Mouse (Mus musculus) cerebral cortex, adult 2 months (tissue): ENCODE data around the gene Endou.

Experiments
- WGBS: fragments of 180-500 bp; shearing (Covaris S2); methylation state at CpG from one replicate; pipeline ENCODE4 v1.1.7; 2018; 5-methylcytosine and 5-hydroxymethylcytosine counted together

The Endou gene

DNA sequence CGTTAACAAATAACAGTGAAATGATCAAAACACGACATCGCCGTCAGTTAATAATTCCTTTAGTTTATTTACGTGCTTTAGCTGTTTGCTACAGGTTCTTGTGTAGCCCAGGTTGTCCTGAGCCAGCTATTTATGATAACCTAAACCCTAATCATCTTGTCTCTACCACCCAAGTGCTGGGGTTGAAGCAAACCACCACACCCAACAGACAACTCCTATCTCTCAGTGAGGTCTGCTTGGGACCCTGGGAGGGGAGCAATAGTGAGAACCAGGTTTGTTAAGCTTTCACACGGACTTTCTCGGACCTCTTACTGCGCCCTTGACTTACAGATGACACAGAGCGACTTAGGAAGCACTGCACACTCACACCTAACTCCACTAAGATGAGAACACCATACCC, 47.0 kb downstream of the Endou start:
- WGBS = 93% methylated on average over 9 of the region's 9 CpGs

DNA sequence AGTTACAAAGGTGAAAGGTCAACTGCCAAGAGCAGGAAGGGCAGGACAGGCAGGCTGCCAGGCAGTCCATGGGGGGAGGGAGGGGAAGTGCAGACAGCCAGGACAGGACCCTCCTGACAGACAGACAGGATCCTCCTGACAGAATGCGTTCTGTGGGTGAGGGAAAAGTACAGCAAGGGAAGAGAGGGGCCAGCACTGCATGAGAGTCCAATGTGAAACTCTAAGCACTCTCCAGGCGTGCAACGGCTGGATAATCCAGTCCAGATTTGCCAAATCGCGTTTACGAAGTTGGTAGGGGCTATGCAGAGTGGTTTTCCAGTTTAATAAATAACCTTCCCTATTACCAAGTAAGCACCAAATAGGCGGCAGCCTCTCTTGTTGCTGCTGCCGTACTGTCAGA, 49.1 kb downstream of the Endou start:
- WGBS = 91% methylated on average over 8 of the region's 8 CpGs

DNA sequence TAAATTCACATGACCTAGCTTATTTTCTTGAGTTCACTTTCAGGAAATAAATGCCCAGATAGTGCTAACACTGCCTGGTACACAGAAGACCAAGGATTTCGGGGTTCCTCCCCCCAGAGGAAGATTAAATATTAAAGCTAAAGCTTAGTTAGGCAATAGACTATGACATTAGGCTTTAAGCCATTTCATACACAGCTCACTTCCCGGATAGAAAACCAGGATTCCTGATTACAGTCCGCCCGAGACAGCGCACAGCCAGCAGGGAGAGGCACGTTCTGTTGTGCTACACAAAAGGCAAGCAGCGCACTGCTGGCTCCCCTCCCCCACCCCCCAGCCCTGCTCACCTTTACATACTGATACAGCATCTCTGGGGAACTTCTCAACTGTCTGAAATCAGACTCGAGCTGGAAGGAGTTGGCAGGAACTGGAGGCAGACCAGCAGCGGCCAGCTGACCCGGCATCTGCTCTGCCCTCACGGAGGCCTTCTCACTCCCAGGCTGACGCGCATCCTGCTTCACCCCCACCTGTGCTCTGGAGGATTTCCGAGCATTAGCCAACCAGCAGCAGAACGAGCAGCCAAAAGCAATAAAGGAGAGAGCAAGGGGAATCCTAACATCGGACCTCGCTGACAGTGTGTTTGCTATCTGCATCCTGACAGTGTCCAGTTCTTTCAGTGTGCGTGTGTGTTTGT, 51.0 kb downstream of the Endou start:
- 74% methylated on average over 18 of the region's 18 CpGs for WGBS

GRCm38 (mm10) chr15:97677341-97677740, 53.8 kb downstream of the Endou start:
- 94% methylated on average over 3 of the region's 3 CpGs for WGBS

GRCm38 (mm10) chr15:97675927-97676326, 55.2 kb downstream of the Endou start:
- WGBS = 79% methylated on average over 13 of the region's 13 CpGs

- 94% methylated on average over 4 of the region's 4 CpGs for WGBS
Observed at GRCm38 (mm10) chr15:97674423-97674822, 56.7 kb downstream of the Endou start.

DNA sequence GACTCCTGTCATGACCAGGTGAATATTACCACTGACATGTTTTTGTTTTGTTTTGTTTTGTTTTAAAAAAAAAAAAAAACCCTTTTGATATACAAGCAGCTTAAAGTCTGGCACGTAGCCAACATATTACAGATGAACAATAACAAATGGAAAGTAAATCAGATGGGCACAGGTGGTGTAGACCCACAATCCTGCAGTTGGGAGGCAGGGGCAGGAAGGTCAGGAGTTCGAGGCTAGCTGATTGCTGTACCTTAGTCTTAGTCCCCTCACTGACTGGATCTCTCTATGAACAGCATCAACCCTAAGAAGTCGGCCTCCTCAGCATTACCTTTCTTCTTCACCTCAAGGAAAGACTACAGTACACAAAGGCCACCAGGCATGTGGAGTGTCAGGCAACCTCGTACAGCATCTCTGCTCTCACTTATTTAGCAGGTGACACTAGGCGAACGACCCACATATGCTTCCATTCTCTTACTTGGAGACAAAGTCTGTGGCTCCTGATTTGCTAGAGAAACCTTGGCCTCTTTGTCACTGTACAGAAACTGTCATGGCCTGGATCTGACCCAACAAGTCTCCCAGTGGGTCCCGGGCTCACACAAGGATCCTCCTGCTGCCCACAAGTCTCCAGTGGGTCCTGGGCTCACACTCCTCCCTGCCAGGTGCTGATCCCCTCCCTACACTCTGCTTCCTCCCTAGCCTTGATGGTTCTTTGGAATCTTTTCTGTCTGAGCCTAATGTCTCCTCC, 57.7 kb downstream of the Endou start:
- 86% methylated on average over 7 of the region's 7 CpGs for WGBS

- 26% methylated on average over 9 of the region's 9 CpGs for WGBS
Observed at GRCm38 (mm10) chr15:97672211-97672765, 58.9 kb downstream of the Endou start.

- WGBS = 72% methylated on average over 6 of the region's 6 CpGs
Observed at GRCm38 (mm10) chr15:97670554-97670953, 60.6 kb downstream of the Endou start.

- WGBS = 77% methylated on average over 17 of the region's 17 CpGs
Observed at GRCm38 (mm10) chr15:97668158-97668877, 62.8 kb downstream of the Endou start.

DNA sequence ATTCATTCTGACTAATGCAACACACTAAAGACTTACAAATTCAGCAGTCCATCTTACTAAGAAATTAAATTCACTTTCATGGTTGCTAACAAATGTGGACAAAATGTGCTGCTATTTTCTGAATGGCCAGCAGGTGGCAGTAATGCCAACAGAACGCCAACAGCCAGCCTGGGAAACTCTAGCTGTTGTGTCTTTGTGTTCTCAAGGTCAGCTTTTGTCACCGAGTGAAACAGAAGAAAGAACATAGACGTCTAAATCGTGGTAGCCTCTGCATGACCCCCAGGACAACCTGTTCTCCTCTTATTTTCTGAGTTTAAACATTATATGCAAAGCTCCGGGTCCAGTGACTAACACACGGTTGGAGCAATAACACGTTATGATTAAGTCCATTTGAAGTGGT, 63.7 kb downstream of the Endou start:
- 20% methylated on average over 7 of the region's 7 CpGs for WGBS

- 91% methylated on average over 10 of the region's 10 CpGs for WGBS
Observed at GRCm38 (mm10) chr15:97666457-97666770, 64.7 kb downstream of the Endou start.

- 77% methylated on average over 25 of the region's 25 CpGs for WGBS
Observed at GRCm38 (mm10) chr15:97665770-97666456, 65.2 kb downstream of the Endou start.

DNA sequence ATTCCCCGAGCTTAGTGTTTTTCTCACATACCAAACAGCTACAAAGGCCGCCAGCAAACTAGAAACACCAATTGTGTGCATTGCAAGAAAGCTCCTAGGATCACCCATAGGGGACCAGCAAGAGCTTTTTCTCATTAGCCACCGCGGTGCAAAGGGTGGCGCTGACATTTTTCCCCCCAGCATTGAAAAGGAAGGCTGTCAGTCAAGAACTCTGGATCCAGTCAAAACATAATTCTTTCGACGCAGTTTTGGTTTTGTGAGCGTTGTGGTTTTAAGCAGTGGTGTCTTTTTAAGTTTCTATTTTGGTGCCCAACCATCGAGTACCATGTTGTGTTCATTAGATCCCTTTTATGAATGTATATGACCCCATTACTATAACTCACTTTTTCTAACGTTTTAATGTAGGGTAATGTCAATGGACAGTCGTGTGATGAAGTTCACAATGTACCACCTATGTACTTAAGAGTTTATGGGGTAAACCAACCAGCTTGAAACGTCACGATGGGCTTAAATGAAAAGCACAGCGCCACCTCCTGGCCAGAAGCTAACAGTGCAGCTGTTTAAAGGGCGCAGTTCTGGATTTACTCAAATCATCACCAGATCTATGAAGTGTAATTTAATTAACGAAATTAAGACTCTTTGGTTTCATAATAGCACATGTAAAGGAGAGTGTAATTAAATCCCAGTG, 66.0 kb downstream of the Endou start:
- 59% methylated on average over 16 of the region's 16 CpGs for WGBS

- WGBS = 2% methylated on average over 19 of the region's 19 CpGs
Observed at GRCm38 (mm10) chr15:97663750-97664406, 67.3 kb downstream of the Endou start.
